In genomic region chr17:83517280-83518015, GRCm38 (mm10) we compare ENCODE assay signal across 8 mouse cellular contexts. TPM values are rescaled to one million over a fixed set of nuclear protein-coding genes. Genes with fewer than 3 reads are reported as not detected.
DNase-seq lines count a peak whose midpoint lies in the region; ATAC-seq lines count a peak whose summit lies in the region.

TSS of gene Cox7a2l (minus strand) at chr17:83517330.

- H3K4me2 ChIP-seq in kidney, embryonic 16.5 days (replicated peaks; ENCODE audit: low read depth, low read length) = no peak within 1 kb of the TSS

- no peak within 1 kb of the TSS for H3K4me3 ChIP-seq in kidney, embryonic 16.5 days (ENCODE audit: low read length)
- H3K4me3 ChIP-seq in macrophage (ENCODE audit: inconsistent target) = no peak within 1 kb of the TSS

- H3K27me3 ChIP-seq in kidney, embryonic 16.5 days (ENCODE audit: insufficient read depth, low read length) = no peaks in the 10 kb centered on the region

- no peaks in the 10 kb centered on the region for H3K9me3 ChIP-seq in kidney, embryonic 16.5 days (ENCODE audit: low read length)

- H3K36me3 ChIP-seq in kidney, embryonic 16.5 days (ENCODE audit: insufficient read depth, low read length) = no peaks in the 10 kb centered on the region
- H3K36me3 ChIP-seq in macrophage (ENCODE audit: inconsistent target) = no peaks in the 10 kb centered on the region

- no peak within 1 kb of the TSS for H3K9ac ChIP-seq in kidney, embryonic 16.5 days (replicated peaks; ENCODE audit: low read length)

- peaks cover 12% of the 10 kb centered on the region for H3K4me1 ChIP-seq in kidney, embryonic 16.5 days (ENCODE audit: insufficient read depth, low read length)

- peaks cover 15% of the 10 kb centered on the region for H3K79me2 ChIP-seq in macrophage (ENCODE audit: inconsistent target)

- no peak for DNase-seq in kidney, adult 11 months
- no peak for DNase-seq in gonadal fat pad, adult 2 months (ENCODE audit: low read depth)
- DNase-seq in layer of hippocampus, adult 18-20 months (ENCODE audit: low spot score in 2 of 2) = peak; percentile 47 to 78
- no peak for DNase-seq in MN1 (ENCODE audit: low spot score)
- DNase-seq in embryo, embryonic 10 days (ENCODE audit: low spot score) = no peak

- 88% methylated on average over 8 of the region's 8 CpGs for WGBS in kidney, embryonic 16.5 days
- 99% methylated on average over 8 of the region's 8 CpGs for WGBS in macrophage (ENCODE audit: missing documents)

- no peak within 1 kb of the TSS for H3K27ac ChIP-seq in kidney, embryonic 16.5 days (ENCODE audit: low read length)
- no peak within 1 kb of the TSS for H3K27ac ChIP-seq in macrophage

- ATAC-seq in kidney, embryonic 16.5 days (ENCODE audit: low FRiP score, low TSS enrichment) = no peak
- ATAC-seq in common myeloid progenitor, adult 5-6 weeks (replicated peaks; ENCODE audit: low read depth, poor library complexity, severe bottlenecking) = no peak

RNA-seq across cellular contexts. Expression of gene Cox7a2l, which starts in this region (rescaled TPM):
- 186 and 196 TPM in 2 replicates for polyA plus RNA-seq in kidney, embryonic 16.5 days (2015; fragmentation: Nextera tagmentation; extraction: Ambion mirVana)
- 201 and 267 TPM in 2 replicates for total RNA-seq in common myeloid progenitor, adult 5-6 weeks (2017)
- 216 and 276 TPM in 2 replicates for polyA plus RNA-seq in gonadal fat pad, adult 2 months (2012; rRNA removed)
- 100 to 1,000 TPM; 194 to 195 TPM for total RNA-seq in layer of hippocampus, adult 18-20 months (2021)
- 10 to 100 TPM; 13.1 to 58.2 (median 26.5) TPM for total RNA-seq in macrophage (2018; cell fraction: chromatin; rRNA removed)
- total RNA-seq in macrophage (2018; cell fraction: cytosol; rRNA removed) = 100 to 1,000 TPM; 199 to 437 (median 275) TPM
- 10 to 100 TPM; 34.4 to 87.7 (median 65.8) TPM for total RNA-seq in macrophage (2018; cell fraction: nucleus; rRNA removed)
- 189 to 404 TPM (median 238 TPM) in 3 replicates for polyA plus RNA-seq in macrophage (2018)

Comparison
In these comparisons a context has a peak if more than half of its experiments do, and no peak if none do; other contexts are left out.
1. DNase-seq: peak in layer of hippocampus, adult 18-20 months (2 of 2); none in kidney, adult 11 months (single experiment), gonadal fat pad, adult 2 months (single experiment), MN1 (single experiment) and embryo, embryonic 10 days (single experiment).